Mouse (Mus musculus): ENCODE measurements around the gene Unc13a. TPM values are rescaled to one million over a fixed set of nuclear protein-coding genes. Genes with fewer than 3 reads are reported as not detected.

Gene Unc13a
- polyA plus RNA-seq, 1 experiment from 2014 or later, result 6.5 TPM

- no peak overlapping the region for H3K4me2 ChIP-seq (ENCODE audit: low read depth, low read length, severe bottlenecking)
- ATAC-seq (replicated peaks; ENCODE audit: low FRiP score), result no peak
- no peak overlapping the region for H3K27ac ChIP-seq (ENCODE audit: low read depth, low read length)
- peaks cover 8% of the 10 kb centered on the region for H3K27me3 ChIP-seq (ENCODE audit: control insufficient read depth, insufficient read depth, low read length)
- no peak for DNase-seq (ENCODE audit: low spot score)
- H3K4me3 ChIP-seq (ENCODE audit: low read depth, low read length), result no peak overlapping the region
- 81% methylated on average over 4 of the region's 4 CpGs for WGBS
- peaks cover 5% of the 10 kb centered on the region for H3K4me1 ChIP-seq (replicated peaks; ENCODE audit: control insufficient read depth, insufficient read depth, low read length)
- H3K9me3 ChIP-seq (ENCODE audit: control insufficient read depth, low read length), result no peaks in the 10 kb centered on the region
- H3K9ac ChIP-seq (ENCODE audit: low read length), result no peak overlapping the region
- H3K36me3 ChIP-seq (ENCODE audit: control insufficient read depth, insufficient read depth, low read length), result no peaks in the 10 kb centered on the region
Measured at GRCm38 (mm10) chr8:71596798-71597197, 74.8 kb downstream of the Unc13a start.

DNA sequence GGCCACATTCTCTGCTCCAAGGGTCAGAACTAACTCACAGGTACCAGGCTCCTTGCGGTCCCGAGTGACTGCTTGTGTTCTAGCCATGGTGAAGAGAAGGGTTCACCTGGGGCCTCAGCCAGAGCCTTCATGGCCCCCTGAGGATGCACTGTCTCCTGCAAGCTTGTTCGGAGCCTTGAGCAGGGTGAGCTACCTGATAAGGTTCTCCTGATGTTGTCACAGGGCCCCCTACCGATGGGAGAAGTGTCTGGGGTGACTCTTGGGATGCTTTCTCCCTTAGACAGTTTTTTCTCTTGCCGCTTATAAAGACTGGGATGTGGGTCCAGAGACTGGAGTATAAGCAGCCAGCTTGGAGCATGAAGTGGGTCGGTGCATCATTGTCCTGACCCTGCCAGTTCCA is 75.2 kb downstream of the Unc13a start:
- DNase-seq (ENCODE audit: low spot score), result no peak
- Histone ChIP-seq H3K4me2 (ENCODE audit: low read depth, low read length, severe bottlenecking) (no peak overlapping the region), H3K9ac (ENCODE audit: low read length) (no peak overlapping the region), H3K27ac (ENCODE audit: low read depth, low read length) (no peak overlapping the region), H3K4me1 (replicated peaks; ENCODE audit: control insufficient read depth, insufficient read depth, low read length) (peaks cover 5% of the 10 kb centered on the region), H3K27me3 (ENCODE audit: control insufficient read depth, insufficient read depth, low read length) (peaks cover 4% of the 10 kb centered on the region), H3K4me3 (ENCODE audit: low read depth, low read length) (no peak overlapping the region), H3K9me3 (ENCODE audit: control insufficient read depth, low read length) (no peaks in the 10 kb centered on the region), H3K36me3 (ENCODE audit: control insufficient read depth, insufficient read depth, low read length) (no peaks in the 10 kb centered on the region)
- ATAC-seq (replicated peaks; ENCODE audit: low FRiP score), result no peak
- 55% methylated on average over 6 of the region's 6 CpGs for WGBS

GRCm38 (mm10) chr8:71595862-71596261 is 75.7 kb downstream of the Unc13a start:
- no peak overlapping the region for H3K9ac ChIP-seq (ENCODE audit: low read length)
- H3K4me2 ChIP-seq (ENCODE audit: low read depth, low read length, severe bottlenecking), result no peak overlapping the region
- peak; percentile 38 for ATAC-seq (replicated peaks; ENCODE audit: low FRiP score)
- no peak overlapping the region for H3K27ac ChIP-seq (ENCODE audit: low read depth, low read length)
- no peaks in the 10 kb centered on the region for H3K36me3 ChIP-seq (ENCODE audit: control insufficient read depth, insufficient read depth, low read length)
- 9% methylated on average over 27 of the region's 27 CpGs for WGBS
- peak; percentile 94 for DNase-seq (ENCODE audit: low spot score)
- no peaks in the 10 kb centered on the region for H3K9me3 ChIP-seq (ENCODE audit: control insufficient read depth, low read length)
- H3K4me3 ChIP-seq (ENCODE audit: low read depth, low read length), result no peak overlapping the region
- H3K27me3 ChIP-seq (ENCODE audit: control insufficient read depth, insufficient read depth, low read length), result peaks cover 2% of the 10 kb centered on the region; the same call in 1 of the 2 replicates
- H3K4me1 ChIP-seq (replicated peaks; ENCODE audit: control insufficient read depth, insufficient read depth, low read length), result peaks cover 9% of the 10 kb centered on the region

DNA sequence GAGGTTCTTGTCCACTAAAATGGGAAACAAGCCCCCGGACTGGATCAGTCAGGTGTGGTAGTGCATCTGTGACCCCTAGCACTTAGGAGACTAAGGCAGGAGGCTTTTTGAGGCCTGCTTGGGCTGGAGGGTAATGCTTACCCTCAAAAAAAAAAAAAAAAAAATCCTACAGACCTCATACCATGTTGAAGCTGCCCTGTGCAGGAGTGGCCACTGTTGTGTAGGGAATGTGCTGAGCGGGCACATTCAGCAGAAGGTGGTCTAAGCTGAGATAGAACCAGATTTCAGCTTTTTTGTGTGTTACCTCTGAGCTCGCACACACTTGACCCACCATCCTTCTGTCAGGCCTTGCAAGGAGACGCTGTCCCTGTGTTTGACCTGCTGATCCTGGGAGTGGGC is 77.2 kb downstream of the Unc13a start:
- Histone ChIP-seq H3K27ac (ENCODE audit: low read depth, low read length) (no peak overlapping the region), H3K27me3 (ENCODE audit: control insufficient read depth, insufficient read depth, low read length) (no peaks in the 10 kb centered on the region; the same call in 1 of the 2 replicates), H3K4me2 (ENCODE audit: low read depth, low read length, severe bottlenecking) (no peak overlapping the region), H3K4me3 (ENCODE audit: low read depth, low read length) (no peak overlapping the region), H3K4me1 (replicated peaks; ENCODE audit: control insufficient read depth, insufficient read depth, low read length) (peaks cover 9% of the 10 kb centered on the region), H3K9ac (ENCODE audit: low read length) (no peak overlapping the region), H3K36me3 (ENCODE audit: control insufficient read depth, insufficient read depth, low read length) (no peaks in the 10 kb centered on the region), H3K9me3 (ENCODE audit: control insufficient read depth, low read length) (no peaks in the 10 kb centered on the region)
- no peak for DNase-seq (ENCODE audit: low spot score)
- WGBS, result 91% methylated on average over 4 of the region's 4 CpGs
- no peak for ATAC-seq (replicated peaks; ENCODE audit: low FRiP score)

DNA sequence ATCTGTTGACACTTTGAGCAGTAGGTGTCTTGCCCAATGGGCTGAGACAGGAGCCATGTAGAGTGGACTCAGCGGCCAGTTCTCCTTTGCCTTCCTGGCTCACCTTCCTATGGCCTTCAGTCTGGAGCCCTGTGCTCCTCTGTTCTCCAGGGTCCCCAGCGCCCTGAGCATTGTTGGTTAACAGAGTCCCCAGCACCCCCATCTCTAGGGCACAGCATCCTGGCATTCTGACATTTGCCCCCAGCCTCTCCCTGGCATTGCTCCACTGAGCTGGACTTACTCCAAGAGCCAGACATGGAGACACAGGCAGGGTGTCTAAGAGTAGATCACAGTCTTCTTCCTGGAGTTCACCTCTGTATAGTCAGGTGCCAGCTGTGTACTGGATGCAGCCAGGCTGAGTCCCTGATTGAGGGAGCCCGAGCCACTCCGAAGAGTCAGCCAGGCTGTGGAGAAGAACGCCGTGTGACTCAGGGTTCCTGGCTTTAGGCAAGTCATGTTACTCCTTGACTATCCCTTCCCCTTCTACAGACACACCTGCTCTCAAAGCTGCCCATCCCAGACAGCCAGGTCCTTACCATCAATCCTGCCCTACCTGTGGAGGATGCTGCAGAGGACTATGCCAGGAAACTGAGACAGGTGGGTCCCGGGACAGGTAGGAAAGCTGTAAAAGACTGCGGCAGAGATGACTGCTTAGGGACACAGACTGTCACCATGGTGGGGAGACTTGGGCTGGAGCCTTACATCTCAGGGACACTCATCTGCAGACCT is 77.8 kb downstream of the Unc13a start:
- Histone ChIP-seq H3K9ac (ENCODE audit: low read length) (peak overlapping the region; percentile 96; the same call in 1 of the 2 replicates), H3K4me3 (ENCODE audit: low read depth, low read length) (no peak overlapping the region; the same call in 1 of the 2 replicates), H3K36me3 (ENCODE audit: control insufficient read depth, insufficient read depth, low read length) (no peaks in the 10 kb centered on the region), H3K4me1 (replicated peaks; ENCODE audit: control insufficient read depth, insufficient read depth, low read length) (peaks cover 9% of the 10 kb centered on the region), H3K27ac (ENCODE audit: low read depth, low read length) (no peak overlapping the region), H3K9me3 (ENCODE audit: control insufficient read depth, low read length) (no peaks in the 10 kb centered on the region), H3K4me2 (ENCODE audit: low read depth, low read length, severe bottlenecking) (no peak overlapping the region; the same call in 1 of the 2 replicates), H3K27me3 (ENCODE audit: control insufficient read depth, insufficient read depth, low read length) (no peaks in the 10 kb centered on the region; the same call in 1 of the 2 replicates)
- 95% methylated on average over 8 of the region's 8 CpGs for WGBS
- DNase-seq (ENCODE audit: low spot score), result peak; percentile 48
- ATAC-seq (replicated peaks; ENCODE audit: low FRiP score), result no peak

DNA sequence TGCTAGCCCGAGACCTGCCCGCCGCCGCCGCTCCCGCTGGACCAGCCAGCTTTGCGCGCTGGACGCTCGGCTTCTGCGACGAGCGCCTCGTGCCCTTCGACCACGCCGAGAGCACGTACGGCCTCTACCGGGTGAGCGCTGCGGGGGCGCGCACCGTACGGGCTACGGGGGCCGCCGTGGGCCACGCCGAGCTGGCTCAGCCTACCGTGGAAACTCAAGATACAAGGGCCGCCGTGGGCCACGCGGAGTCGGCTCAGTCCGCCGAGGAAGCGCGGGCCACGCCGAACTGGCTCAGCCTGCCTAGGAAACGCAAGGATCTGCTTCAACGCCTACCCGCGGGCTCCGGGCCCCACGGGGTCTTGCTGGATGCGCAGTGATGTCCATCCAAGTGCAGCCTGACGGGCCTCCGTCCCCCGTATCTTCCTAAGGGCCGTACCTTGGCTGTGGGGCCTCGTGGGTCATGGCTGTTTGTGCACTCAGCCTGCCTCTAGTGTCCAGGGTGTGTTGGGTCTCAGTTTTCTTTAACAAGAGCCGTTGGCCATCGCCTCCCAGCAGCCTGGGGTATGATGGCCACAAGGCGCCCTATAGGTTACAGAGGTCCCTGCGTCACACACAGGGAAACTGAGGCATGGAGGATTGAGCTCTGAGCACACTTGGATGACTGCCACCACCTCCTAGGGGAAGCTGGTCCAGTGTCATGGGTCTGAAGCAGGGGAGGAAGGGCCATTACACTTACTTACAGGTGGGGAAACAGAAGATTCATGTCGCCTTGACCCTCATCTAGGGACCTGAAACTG is 79.0 kb downstream of the Unc13a start:
- H3K27me3 ChIP-seq (ENCODE audit: control insufficient read depth, insufficient read depth, low read length), result no peaks in the 10 kb centered on the region; the same call in 1 of the 2 replicates
- H3K4me3 ChIP-seq (ENCODE audit: low read depth, low read length), result peak overlapping the region; percentile 90
- H3K9ac ChIP-seq (ENCODE audit: low read length), result peak overlapping the region; percentile 96
- no peaks in the 10 kb centered on the region for H3K36me3 ChIP-seq (ENCODE audit: control insufficient read depth, insufficient read depth, low read length)
- DNase-seq (ENCODE audit: low spot score) (no peak), ATAC-seq (replicated peaks; ENCODE audit: low FRiP score) (peak; percentile 68)
- WGBS, result 6% methylated on average over 60 of the region's 60 CpGs
- H3K27ac ChIP-seq (ENCODE audit: low read depth, low read length), result peak overlapping the region; percentile 95
- peak overlapping the region; percentile 96 for H3K4me2 ChIP-seq (ENCODE audit: low read depth, low read length, severe bottlenecking)
- peaks cover 9% of the 10 kb centered on the region for H3K4me1 ChIP-seq (replicated peaks; ENCODE audit: control insufficient read depth, insufficient read depth, low read length)
- H3K9me3 ChIP-seq (ENCODE audit: control insufficient read depth, low read length), result no peaks in the 10 kb centered on the region

- no peaks in the 10 kb centered on the region for H3K9me3 ChIP-seq (ENCODE audit: control insufficient read depth, low read length)
- H3K4me3 ChIP-seq (ENCODE audit: low read depth, low read length), result peak within 1 kb of the TSS; percentile 90
- peak within 1 kb of the TSS; percentile 96 for H3K9ac ChIP-seq (ENCODE audit: low read length)
- no peaks in the 10 kb centered on the region; the same call in 1 of the 2 replicates for H3K27me3 ChIP-seq (ENCODE audit: control insufficient read depth, insufficient read depth, low read length)
- H3K27ac ChIP-seq (ENCODE audit: low read depth, low read length), result peak within 1 kb of the TSS; percentile 95
- ATAC-seq (replicated peaks; ENCODE audit: low FRiP score) (peak; percentile 90), DNase-seq (ENCODE audit: low spot score) (peak; percentile 97)
- H3K4me1 ChIP-seq (replicated peaks; ENCODE audit: control insufficient read depth, insufficient read depth, low read length), result peaks cover 9% of the 10 kb centered on the region
- peak within 1 kb of the TSS; percentile 96 for H3K4me2 ChIP-seq (ENCODE audit: low read depth, low read length, severe bottlenecking)
- H3K36me3 ChIP-seq (ENCODE audit: control insufficient read depth, insufficient read depth, low read length), result no peaks in the 10 kb centered on the region
- WGBS, result under 1% methylated on average over 71 of the region's 71 CpGs
Measured at GRCm38 (mm10) chr8:71591471-71592373, 79.8 kb downstream of the Unc13a start, which contains the start of gene Pgls. Gene Pgls (plus strand): TSS chr8:71592176.

GRCm38 (mm10) chr8:71591017-71591416 is 80.5 kb downstream of the Unc13a start:
- H3K27ac ChIP-seq (ENCODE audit: low read depth, low read length), result no peak overlapping the region
- 23% methylated on average over 5 of the region's 5 CpGs for WGBS

More at GRCm38 (mm10) chr8:71591017-71591416, 80.5 kb downstream of the Unc13a start:
- no peaks in the 10 kb centered on the region for H3K36me3 ChIP-seq (ENCODE audit: control insufficient read depth, insufficient read depth, low read length)
- H3K4me1 ChIP-seq (replicated peaks; ENCODE audit: control insufficient read depth, insufficient read depth, low read length), result peaks cover 9% of the 10 kb centered on the region
- H3K4me2 ChIP-seq (ENCODE audit: low read depth, low read length, severe bottlenecking), result peak overlapping the region; percentile 96
- no peaks in the 10 kb centered on the region; the same call in 1 of the 2 replicates for H3K27me3 ChIP-seq (ENCODE audit: control insufficient read depth, insufficient read depth, low read length)
- peak overlapping the region; percentile 90 for H3K4me3 ChIP-seq (ENCODE audit: low read depth, low read length)
- H3K9ac ChIP-seq (ENCODE audit: low read length), result peak overlapping the region; percentile 96
- DNase-seq (ENCODE audit: low spot score) (no peak), ATAC-seq (replicated peaks; ENCODE audit: low FRiP score) (no peak)
- H3K9me3 ChIP-seq (ENCODE audit: control insufficient read depth, low read length), result no peaks in the 10 kb centered on the region
